Mouse (Mus musculus) hindbrain, postnatal 0 days (tissue): ENCODE measurements around the gene Cdk4. TPM values are rescaled to one million over a fixed set of nuclear protein-coding genes. Genes with fewer than 3 reads are reported as not detected.

Experiments
- ATAC-seq: fragments of 200-750 bp; cut with Nextera tagmentation; 2 replicates; pipeline ENCODE4 v1.8.0; 2017; ENCODE audit warnings: mild to moderate bottlenecking, moderate TSS enrichment, moderate library complexity
- DNase-seq: peaks from one replicate; pipeline ENCODE4 v3.0.0-alpha.2; 2015; ENCODE audit warnings: low spot score
- H3K27ac ChIP-seq: fragments of 300-500 bp; sonication (generic); 2 replicates; pipeline ENCODE4 v1.5.1; 2014; ENCODE audit warnings: mild to moderate bottlenecking
- H3K27me3 ChIP-seq: fragments of 300-500 bp; sonication (generic); 2 replicates; pipeline ENCODE4 v1.6.1; 2014; ENCODE audit warnings: low read length, mixed read lengths; ENCODE audit not compliant: insufficient read depth
- H3K36me3 ChIP-seq: fragments of 300-500 bp; sonication (generic); 2 replicates; pipeline ENCODE4 v1.6.1; 2014; ENCODE audit warnings: low read length, mixed read lengths; ENCODE audit not compliant: insufficient read depth
- H3K4me1 ChIP-seq: fragments of 300-500 bp; sonication (generic); 2 replicates; pipeline ENCODE4 v1.6.1; 2014; ENCODE audit warnings: antibody characterized with exemption, low read length, mixed read lengths; ENCODE audit not compliant: insufficient read depth
- H3K4me2 ChIP-seq: fragments of 300-500 bp; sonication (generic); 2 replicates; pipeline ENCODE4 v1.6.1; 2014; ENCODE audit warnings: low read depth, mild to moderate bottlenecking, low read length, moderate library complexity, mixed read lengths
- H3K4me3 ChIP-seq: fragments of 300-500 bp; sonication (generic); 2 replicates; pipeline ENCODE4 v1.5.1; 2014; ENCODE audit warnings: low read length
- H3K9ac ChIP-seq: fragments of 300-500 bp; sonication (generic); replicated peaks from 2 replicates; pipeline ENCODE4 v1.6.1; 2014; ENCODE audit warnings: mild to moderate bottlenecking, low read length, moderate library complexity, mixed read lengths
- H3K9me3 ChIP-seq: fragments of 300-500 bp; sonication (generic); 2 replicates; pipeline ENCODE4 v1.6.1; 2016; ENCODE audit warnings: low read length, mixed read lengths
- CTCF ChIP-seq: IDR thresholded peaks from 2 replicates; pipeline ENCODE4 v1.5.1; 2016; ENCODE audit warnings: antibody characterized with exemption, control low read depth, low read depth
- WGBS: fragments of 180-500 bp; shearing (Covaris S2); extraction: QIAGEN DNeasy Blood & Tissue Kit; methylation state at CpG from one replicate; pipeline ENCODE4 v1.1.7; 2014; 5-methylcytosine and 5-hydroxymethylcytosine counted together
- polyA plus RNA-seq: library from polyadenylated mRNA; unstranded; fragments of >200 nt; fragmentation: Nextera tagmentation; extraction: Ambion mirVana; gene quantifications from 2 replicates; pipeline ENCODE4 v1.2.1, GENCODE M21; 2015
- total RNA-seq: library from RNA; depleted of rRNA; stranded (reverse); fragments of >200 nt; gene quantifications from 2 replicates; pipeline ENCODE4 v1.2.3, GENCODE M21; 2014

Gene Cdk4
- total and polyA plus RNA-seq, 2 experiments from 2014 or later = 519 to 524 TPM

DNA sequence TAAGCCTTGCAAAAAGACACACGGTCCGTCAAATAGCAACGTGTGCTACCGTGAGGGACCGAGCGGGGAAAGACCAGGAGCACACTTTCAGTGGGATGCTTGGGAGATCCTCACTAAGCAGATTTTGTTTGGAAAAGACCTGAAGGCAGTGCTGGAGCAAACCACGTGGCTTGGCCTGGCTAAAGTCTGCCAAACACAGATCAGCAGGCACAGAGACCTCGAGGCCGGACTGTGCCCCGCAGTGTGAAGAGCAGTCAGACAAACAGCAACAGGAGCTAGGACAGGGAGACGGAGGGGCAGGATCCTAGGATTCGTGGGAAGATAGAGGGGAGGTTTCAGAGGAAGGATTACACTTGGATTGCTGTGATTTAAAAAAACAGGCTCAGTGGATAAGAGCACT, 27.1 kb upstream of the Cdk4 start:
- DNase-seq (no peak), ATAC-seq (no peak)
- no peaks in the 10 kb centered on the region for H3K27me3 ChIP-seq
- no peaks in the 10 kb centered on the region for H3K36me3 ChIP-seq
- H3K9ac ChIP-seq = no peak overlapping the region
- no peak overlapping the region for H3K27ac ChIP-seq
- no peak overlapping the region for H3K4me2 ChIP-seq
- no peaks in the 10 kb centered on the region for H3K4me1 ChIP-seq
- WGBS = 81% methylated on average over 12 of the region's 12 CpGs
- no peaks in the 10 kb centered on the region for H3K9me3 ChIP-seq
- no peak for TF ChIP-seq CTCF
- H3K4me3 ChIP-seq = no peak overlapping the region

DNA sequence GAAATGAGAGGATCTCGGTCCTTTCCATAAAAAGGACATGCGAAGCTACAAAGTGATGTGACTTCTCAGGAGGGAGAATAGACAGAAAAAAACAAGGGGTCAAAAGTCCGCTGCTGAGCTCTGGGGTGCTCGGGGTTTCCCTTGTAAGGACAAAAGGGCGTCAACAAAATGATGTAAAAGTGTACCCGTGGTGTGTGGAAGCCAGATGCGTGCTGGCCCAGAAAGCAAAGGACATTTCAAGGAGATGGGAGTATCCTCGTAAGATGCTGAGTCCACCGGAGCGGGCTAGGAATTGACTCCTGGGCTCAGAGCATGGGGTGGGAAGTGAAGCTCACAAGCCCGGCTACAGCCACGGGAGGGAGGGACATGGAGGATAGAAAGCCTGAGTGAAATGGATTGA, 25.7 kb upstream of the Cdk4 start:
- TF ChIP-seq CTCF = no peak
- Histone ChIP-seq H3K36me3 (no peaks in the 10 kb centered on the region), H3K9me3 (no peaks in the 10 kb centered on the region), H3K4me3 (no peak overlapping the region), H3K27me3 (no peaks in the 10 kb centered on the region), H3K4me1 (no peaks in the 10 kb centered on the region), H3K4me2 (no peak overlapping the region), H3K27ac (no peak overlapping the region), H3K9ac (no peak overlapping the region)
- WGBS = 70% methylated on average over 12 of the region's 12 CpGs
- DNase-seq = no peak
- ATAC-seq = no peak

DNA sequence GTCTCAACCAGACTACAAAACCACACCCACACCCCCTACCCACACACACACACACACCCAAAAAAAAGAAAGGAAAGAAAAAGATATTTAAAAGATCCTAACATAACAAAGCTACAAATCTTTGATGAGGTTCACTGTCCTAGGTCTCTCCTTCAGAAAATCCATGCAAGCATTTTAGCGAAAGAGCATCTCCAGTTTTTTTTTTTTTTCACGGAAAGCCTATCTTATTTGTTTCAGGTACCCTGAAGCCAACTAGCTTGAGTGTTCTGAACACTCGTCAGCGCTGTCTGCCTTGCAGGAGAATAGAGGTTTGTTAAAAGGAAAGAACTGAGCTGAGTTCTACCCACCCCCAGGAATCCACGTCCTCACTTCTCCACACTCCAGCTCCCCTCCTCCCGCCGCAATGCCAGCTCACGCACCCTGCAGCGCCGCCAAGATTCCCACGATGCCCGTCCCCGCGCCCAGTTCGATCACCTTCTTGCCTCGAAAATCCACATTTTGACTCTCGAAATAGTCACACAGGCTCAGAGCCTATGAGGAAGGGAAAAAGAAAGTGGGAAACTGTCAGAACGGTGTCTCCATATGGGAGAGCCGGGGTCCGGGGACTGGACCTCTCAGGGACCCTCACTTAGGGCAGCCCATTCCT, 22.6 kb upstream of the Cdk4 start:
- under 1% methylated on average over 20 of the region's 20 CpGs for WGBS
- Histone ChIP-seq H3K4me1 (no peaks in the 10 kb centered on the region), H3K9me3 (no peaks in the 10 kb centered on the region), H3K9ac (peak overlapping the region; percentile 61), H3K4me3 (peak overlapping the region; percentile 82), H3K27ac (peak overlapping the region; percentile 66; the same call in 1 of the 2 replicates), H3K4me2 (peak overlapping the region; percentile 100), H3K36me3 (no peaks in the 10 kb centered on the region), H3K27me3 (no peaks in the 10 kb centered on the region)
- DNase-seq (peak; percentile 24), ATAC-seq (no peak)
- TF ChIP-seq CTCF = no peak

DNA sequence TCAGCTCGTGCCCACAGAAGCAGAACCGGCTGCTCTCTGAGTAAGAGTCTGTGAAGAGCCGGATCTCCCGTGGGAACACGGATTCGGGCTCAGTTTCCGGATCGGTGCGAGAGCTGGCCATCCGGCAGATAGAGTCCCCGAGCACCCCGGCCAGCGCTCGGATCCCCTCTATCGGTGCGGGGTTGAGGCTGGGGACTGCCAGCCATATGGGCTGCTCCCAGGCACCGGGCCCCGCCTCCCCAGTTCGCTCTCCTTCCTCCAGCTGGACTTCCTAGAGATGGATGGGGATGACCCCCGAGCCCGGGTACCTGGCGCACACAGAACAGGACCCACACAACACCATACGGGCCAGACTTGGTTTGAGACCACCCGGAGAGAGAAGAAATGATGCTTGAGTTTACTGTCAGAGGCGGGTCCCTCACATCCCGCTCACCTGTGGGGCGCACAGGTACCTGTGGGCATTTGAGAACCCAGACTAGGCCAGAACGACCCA, 22.0 kb upstream of the Cdk4 start, which contains the start of the genes Mettl1 and Eef1akmt3:
Gene Mettl1, plus strand, starts transcription at position 141 of the 493 bp plus-strand sequence.
Gene Eef1akmt3, minus strand, starts transcription at position 240 of the 493 bp plus-strand sequence.
- 2% methylated on average over 28 of the region's 28 CpGs for WGBS
- Histone ChIP-seq H3K36me3 (no peaks in the 10 kb centered on the region), H3K4me3 (peak within 1 kb of the TSS; percentile 82), H3K9me3 (no peaks in the 10 kb centered on the region), H3K9ac (peak within 1 kb of the TSS; percentile 61), H3K4me2 (peak within 1 kb of the TSS; percentile 100), H3K27ac (peak within 1 kb of the TSS; percentile 66; the same call in 1 of the 2 replicates), H3K4me1 (no peaks in the 10 kb centered on the region), H3K27me3 (no peaks in the 10 kb centered on the region)
- DNase-seq (peak; percentile 54), ATAC-seq (peak; percentile 52)
- TF ChIP-seq CTCF = no peak

DNA sequence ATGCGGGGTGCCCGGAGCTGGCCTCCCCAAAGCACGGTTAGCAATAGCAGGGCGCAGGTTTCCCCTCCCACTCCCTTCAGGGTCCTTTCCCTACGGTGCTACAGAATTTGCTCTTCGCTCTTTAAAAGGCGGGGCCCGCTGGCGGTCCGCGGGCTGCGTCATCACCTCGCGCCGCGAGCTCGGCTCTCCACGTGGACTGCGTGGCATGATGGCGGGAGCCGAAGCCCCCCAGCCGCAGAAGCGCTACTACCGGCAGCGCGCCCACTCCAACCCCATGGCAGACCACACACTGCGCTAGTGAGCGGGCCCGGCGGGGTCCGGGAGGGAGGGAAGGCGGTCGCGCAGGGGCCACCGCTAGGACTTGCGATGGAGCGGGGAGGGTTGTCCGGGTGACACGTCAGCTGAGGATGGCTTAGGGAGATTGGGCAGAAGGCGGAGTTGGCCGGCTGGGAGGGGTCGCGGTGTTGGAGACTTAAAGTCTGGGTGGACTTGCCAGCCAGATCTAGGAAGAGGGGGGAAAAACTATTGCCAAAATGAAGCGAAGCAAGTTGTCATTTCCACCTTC, 21.5 kb upstream of the Cdk4 start:
- Histone ChIP-seq H3K4me3 (peak overlapping the region; percentile 82), H3K27ac (peak overlapping the region; percentile 66; the same call in 1 of the 2 replicates), H3K9me3 (no peaks in the 10 kb centered on the region), H3K27me3 (no peaks in the 10 kb centered on the region), H3K4me2 (peak overlapping the region; percentile 100), H3K4me1 (no peaks in the 10 kb centered on the region), H3K36me3 (no peaks in the 10 kb centered on the region), H3K9ac (peak overlapping the region; percentile 61)
- under 1% methylated on average over 44 of the region's 44 CpGs for WGBS
- TF ChIP-seq CTCF = no peak; the same call in 1 of the 2 replicates
- peak; percentile 96 for DNase-seq
- ATAC-seq = peak; percentile 92

DNA sequence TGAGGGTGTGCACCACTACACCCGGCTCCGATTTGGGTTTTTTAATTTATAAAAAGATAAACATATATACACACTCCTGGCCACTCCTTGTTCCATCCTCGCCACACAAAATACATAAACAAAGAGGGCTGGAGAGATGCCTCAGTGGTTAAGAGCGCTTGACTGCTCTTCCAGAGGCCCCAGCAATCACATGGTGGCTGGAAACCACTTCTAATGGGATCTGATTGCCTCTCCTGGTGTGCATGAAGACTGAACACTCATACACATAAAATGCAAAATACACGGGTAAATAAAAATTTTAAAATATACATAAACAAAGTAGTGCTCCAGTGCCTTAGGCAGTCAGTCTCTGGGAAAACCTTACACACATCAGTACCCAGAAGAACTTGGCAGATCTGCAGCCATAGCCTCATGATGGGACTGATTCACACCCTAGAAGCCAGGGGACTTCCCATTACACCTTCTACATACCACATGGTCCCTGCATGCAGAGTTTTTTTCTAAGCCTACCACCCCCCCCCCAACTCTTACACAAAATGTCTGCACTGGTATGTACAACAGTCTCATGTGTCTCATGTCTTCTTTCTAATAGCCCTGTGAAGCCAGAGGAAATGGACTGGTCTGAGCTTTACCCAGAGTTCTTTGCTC, 20.7 kb upstream of the Cdk4 start:
- peak overlapping the region; percentile 82 for H3K4me3 ChIP-seq
- no peak for TF ChIP-seq CTCF
- no peaks in the 10 kb centered on the region for H3K36me3 ChIP-seq
- WGBS = 19% methylated on average over 5 of the region's 5 CpGs
- H3K9ac ChIP-seq = peak overlapping the region; percentile 61; the same call in 1 of the 2 replicates
- H3K4me1 ChIP-seq = no peaks in the 10 kb centered on the region
- no peak overlapping the region for H3K27ac ChIP-seq
- peaks cover 3% of the 10 kb centered on the region; the same call in 1 of the 2 replicates for H3K27me3 ChIP-seq
- DNase-seq (no peak), ATAC-seq (no peak)
- no peaks in the 10 kb centered on the region for H3K9me3 ChIP-seq
- H3K4me2 ChIP-seq = peak overlapping the region; percentile 100
